22 mouse cellular contexts compared by ENCODE assay signal in genomic region chr10:60659450-60660020, GRCm38 (mm10). TPM values are rescaled to one million over a fixed set of nuclear protein-coding genes. Genes with fewer than 3 reads are reported as not detected.
DNase-seq lines count a peak whose midpoint lies in the region; ATAC-seq lines count a peak whose summit lies in the region.
"Had no signal": no experiment of that assay in that cellular context is flagged by ENCODE, and none has a peak within 500 bp of the region (broad histone marks: within the 10 kb centered on the region; RNA-seq: fewer than 3 reads in every experiment).

No protein-coding gene starts in this region.

- H3K27me3 ChIP-seq in midbrain, embryonic 11.5 days (ENCODE audit: control insufficient read depth, insufficient read depth, low read length) = no peaks in the 10 kb centered on the region
- H3K27me3 ChIP-seq in midbrain, embryonic 15.5 days (replicated peaks) = no peaks in the 10 kb centered on the region
- H3K27me3 ChIP-seq: embryonic facial prominence, embryonic 15.5 days; forebrain, embryonic 15.5 days had no signal

- intact Hi-C loops in heart, postnatal 14 days (cut with DNase I) = no loop called here
- intact Hi-C loops in heart, postnatal 10 days (cut with DNase I) = no loop called here

- DNase-seq in heart, adult 18-20 months = peak; percentile 17 to 64
- no peak for DNase-seq in heart, postnatal 14 days
- peak; percentile 19 for DNase-seq in midbrain, embryonic 11.5 days (ENCODE audit: low spot score, missing footprints)
- DNase-seq in heart, postnatal 10 days = peak; percentile 14 to 39
- peak; percentile 18 for DNase-seq in skeletal muscle tissue, adult 2 months (ENCODE audit: low read depth, low spot score)
- DNase-seq: adrenal gland, adult 8-10 months; adrenal gland, postnatal 36 days; cerebellum, adult 11 months; cerebellum, adult 8-10 months; cerebellum, postnatal 14 days; embryo, embryonic 11 days; gastrocnemius, postnatal 36 days; kidney, adult 11 months had no signal

- no peak overlapping the region for H3K4me2 ChIP-seq in midbrain, embryonic 11.5 days
- H3K4me2 ChIP-seq in midbrain, embryonic 15.5 days = no peak overlapping the region
- H3K4me2 ChIP-seq: embryonic facial prominence, embryonic 15.5 days; forebrain, embryonic 15.5 days; hindbrain, embryonic 13.5 days had no signal

- no peaks in the 10 kb centered on the region for H3K4me1 ChIP-seq in midbrain, embryonic 11.5 days (ENCODE audit: control insufficient read depth, insufficient read depth, low read length)
- no peaks in the 10 kb centered on the region for H3K4me1 ChIP-seq in midbrain, embryonic 15.5 days
- H3K4me1 ChIP-seq: forebrain, embryonic 15.5 days had no signal

- ATAC-seq in midbrain, embryonic 11.5 days (ENCODE audit: low FRiP score) = no peak
- no peak for ATAC-seq in midbrain, embryonic 15.5 days (replicated peaks)
- no peak for ATAC-seq in CD4-positive, CD25-positive, alpha-beta regulatory T cell, adult 4 months
- ATAC-seq in erythroblast, adult 5-6 weeks (replicated peaks; ENCODE audit: low FRiP score, poor library complexity, severe bottlenecking) = no peak
- ATAC-seq: forebrain, embryonic 15.5 days; hindbrain, postnatal 0 days had no signal

- H3K4me3 ChIP-seq in midbrain, embryonic 11.5 days (ENCODE audit: low read depth, low read length) = no peak overlapping the region
- H3K4me3 ChIP-seq in midbrain, embryonic 15.5 days = no peak overlapping the region
- H3K4me3 ChIP-seq: embryonic facial prominence, embryonic 15.5 days; forebrain, embryonic 15.5 days; hindbrain, embryonic 13.5 days had no signal

- H3K9ac ChIP-seq in midbrain, embryonic 11.5 days (ENCODE audit: low read length) = no peak overlapping the region
- no peak overlapping the region for H3K9ac ChIP-seq in midbrain, embryonic 15.5 days
- H3K9ac ChIP-seq: embryonic facial prominence, embryonic 15.5 days; forebrain, embryonic 15.5 days; hindbrain, embryonic 13.5 days had no signal

- no peaks in the 10 kb centered on the region for H3K9me3 ChIP-seq in midbrain, embryonic 11.5 days (ENCODE audit: control insufficient read depth, low read length)
- H3K9me3 ChIP-seq in midbrain, embryonic 15.5 days = no peaks in the 10 kb centered on the region
- H3K9me3 ChIP-seq: embryonic facial prominence, embryonic 15.5 days; forebrain, embryonic 15.5 days; hindbrain, embryonic 13.5 days had no signal

- no peak overlapping the region for H3K27ac ChIP-seq in midbrain, embryonic 11.5 days (ENCODE audit: low read depth, low read length)
- H3K27ac ChIP-seq in midbrain, embryonic 15.5 days = no peak overlapping the region
- H3K27ac ChIP-seq: embryonic facial prominence, embryonic 15.5 days; forebrain, embryonic 15.5 days; hindbrain, embryonic 13.5 days; hindbrain, postnatal 0 days had no signal

- H3K36me3 ChIP-seq in midbrain, embryonic 11.5 days (ENCODE audit: control insufficient read depth, insufficient read depth, low read length) = no peaks in the 10 kb centered on the region
- H3K36me3 ChIP-seq in midbrain, embryonic 15.5 days (replicated peaks) = no peaks in the 10 kb centered on the region
- H3K36me3 ChIP-seq: embryonic facial prominence, embryonic 15.5 days; forebrain, embryonic 15.5 days; G1E; hindbrain, embryonic 13.5 days had no signal

- WGBS in midbrain, embryonic 11.5 days = 84% methylated on average over 15 of the region's 15 CpGs
- 85% methylated on average over 15 of the region's 15 CpGs for WGBS in midbrain, embryonic 15.5 days

RNA-seq across cellular contexts. Expression of gene Cdh23, which starts 36.8 kb away (rescaled TPM):
- total RNA-seq in heart, adult 18-20 months (2021) = 1 to 10 TPM; 6.0 to 6.1 TPM
- 1 to 10 TPM; 5.1 to 6.0 TPM for total RNA-seq in heart, postnatal 14 days (2021)
- polyA plus RNA-seq in midbrain, embryonic 11.5 days (2014; fragmentation: Nextera tagmentation; extraction: Ambion mirVana) = 0.61 and 0.71 TPM in 2 replicates
- polyA plus RNA-seq in midbrain, embryonic 15.5 days (2015; fragmentation: Nextera tagmentation; extraction: Ambion mirVana) = 6.7 and 7.8 TPM in 2 replicates
- total RNA-seq in heart, postnatal 10 days (2021) = 1 to 10 TPM; 6.2 to 8.6 TPM
- 1 to 10 TPM; 6.7 to 8.1 TPM for polyA plus RNA-seq in CD4-positive, CD25-positive, alpha-beta regulatory T cell, adult 4 months (2017; shearing (Covaris generic))
- not detected in 2 replicates for total RNA-seq in erythroblast, adult 5-6 weeks (2015; ENCODE audit: low replicate concordance)
- 0.26 and 0.84 TPM in 2 replicates for total RNA-seq in erythroblast, adult 5-6 weeks (2017; ENCODE audit: low replicate concordance)
- total RNA-seq: common myeloid progenitor, adult 5-6 weeks had no signal
- polyA plus RNA-seq: G1E had no signal

Comparison
In these comparisons a context has a peak if more than half of its experiments do, and no peak if none do; other contexts are left out.
1. DNase-seq: peak in heart, adult 18-20 months (2 of 2), midbrain, embryonic 11.5 days (single experiment), heart, postnatal 10 days (2 of 2) and skeletal muscle tissue, adult 2 months (single experiment); none in heart, postnatal 14 days (0 of 2).